Mouse (Mus musculus) liver, postnatal 0 days (tissue): Measurements from ENCODE around the gene Lsm8.

ENCODE experiments used
- CTCF ChIP-seq: sonication (generic); IDR thresholded peaks from 2 replicates; pipeline ENCODE4 v1.5.1; 2016; ENCODE audit warnings: antibody characterized with exemption, low read depth
- EP300 ChIP-seq: IDR thresholded peaks from 2 replicates; pipeline ENCODE4 v1.6.1; 2016; ENCODE audit warnings: antibody characterized with exemption, low read depth, mild to moderate bottlenecking

- TF ChIP-seq CTCF (no peak), EP300 (no peak)
Observed at GRCm38 (mm10) chr6:18800869-18801511, 47.4 kb upstream of the Lsm8 start.
